Mouse (Mus musculus) NIH3T3 (cell line): ENCODE data around the gene Cep68.
A peak's percentile ranks its signal among the peaks of the same experiment; 100 is the strongest.

Source experiments
- DNase-seq: peaks from one replicate; pipeline ENCODE4 v3.0.0-alpha.2; 2012; ENCODE audit warnings: low read depth

Gene Cep68

GRCm38 (mm10) chr11:20249296-20250110 is at the start of gene Cep68:
Gene Cep68, minus strand, starts transcription at chr11:20249429.
- peak; percentile 97 for DNase-seq

- DNase-seq = no peak
These were observed 35.2 kb upstream of the Cep68 start for GRCm38 (mm10) chr11:20284463-20284862.

- DNase-seq = no peak
These were observed 33.5 kb upstream of the Cep68 start for GRCm38 (mm10) chr11:20282601-20283219.

GRCm38 (mm10) chr11:20280982-20281381 is 31.8 kb upstream of the Cep68 start:
- peak; percentile 54 for DNase-seq

- DNase-seq = no peak
These were observed 29.5 kb upstream of the Cep68 start for GRCm38 (mm10) chr11:20278702-20279101.

GRCm38 (mm10) chr11:20277106-20277505 is 27.9 kb upstream of the Cep68 start:
- DNase-seq = no peak

GRCm38 (mm10) chr11:20275974-20276373 is 26.7 kb upstream of the Cep68 start:
- no peak for DNase-seq

- no peak for DNase-seq
These were observed 20.7 kb upstream of the Cep68 start for GRCm38 (mm10) chr11:20269885-20270284.

- peak; percentile 77 for DNase-seq
These were observed 13.6 kb upstream of the Cep68 start for GRCm38 (mm10) chr11:20262628-20263380.

GRCm38 (mm10) chr11:20254791-20255190 is 5.6 kb upstream of the Cep68 start:
- no peak for DNase-seq

GRCm38 (mm10) chr11:20253088-20253487 is 3.9 kb upstream of the Cep68 start:
- DNase-seq = peak; percentile 92

- no peak for DNase-seq
These were observed 1.4 kb upstream of the Cep68 start for GRCm38 (mm10) chr11:20250476-20251178.

- no peak for DNase-seq
These were observed 389 bp downstream of the Cep68 start for GRCm38 (mm10) chr11:20248840-20249239.

- DNase-seq = peak; percentile 48
These were observed 952 bp downstream of the Cep68 start for GRCm38 (mm10) chr11:20248277-20248676.

GRCm38 (mm10) chr11:20247146-20247855 is 1.9 kb downstream of the Cep68 start:
- DNase-seq = no peak

GRCm38 (mm10) chr11:20246616-20247015 is 2.6 kb downstream of the Cep68 start:
- peak; percentile 68 for DNase-seq

GRCm38 (mm10) chr11:20245316-20245715 is 3.9 kb downstream of the Cep68 start:
- no peak for DNase-seq

GRCm38 (mm10) chr11:20244336-20245290 is 4.6 kb downstream of the Cep68 start:
- DNase-seq = no peak

GRCm38 (mm10) chr11:20243214-20243913 is 5.9 kb downstream of the Cep68 start:
- no peak for DNase-seq
